Mouse (Mus musculus): ENCODE data around the gene Gp1ba.

Gp1ba gene

DNA sequence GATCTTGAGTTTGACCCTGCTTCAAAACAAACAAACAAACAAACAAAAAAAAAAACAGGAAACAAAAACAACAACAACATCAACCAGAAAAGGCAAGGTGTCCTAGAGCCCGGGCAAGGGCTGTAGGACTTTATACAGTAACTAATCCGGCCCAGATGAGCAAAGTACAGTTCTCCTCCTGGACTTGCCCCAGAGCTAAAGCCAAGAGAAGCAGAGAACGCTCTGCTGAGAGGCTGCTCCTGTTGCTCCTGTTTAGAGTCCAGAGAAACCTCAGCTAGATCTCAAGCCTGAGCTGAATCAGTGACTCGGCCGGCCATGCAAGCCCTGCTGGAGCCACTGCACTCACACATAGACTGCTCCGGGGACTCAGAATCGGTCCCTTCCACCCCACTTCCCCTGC lies 8.8 kb upstream of the Gp1ba start:
- DNase-seq: peak; percentile 69 to 80

- no peak for DNase-seq
These were observed 3.3 kb upstream of the Gp1ba start for GRCm38 (mm10) chr11:70635601-70636000.

- DNase-seq: no peak
These were observed 1.2 kb upstream of the Gp1ba start for GRCm38 (mm10) chr11:70637764-70638163.

- no peak for DNase-seq
These were observed 629 bp upstream of the Gp1ba start for GRCm38 (mm10) chr11:70638293-70638692.

- no peak for DNase-seq
These were observed 1.1 kb downstream of the Gp1ba start for GRCm38 (mm10) chr11:70639976-70640375.

- no peak for DNase-seq
These were observed 2.3 kb downstream of the Gp1ba start for GRCm38 (mm10) chr11:70641241-70641640.

- DNase-seq: no peak
These were observed 4.1 kb downstream of the Gp1ba start for GRCm38 (mm10) chr11:70643051-70643450.

DNA sequence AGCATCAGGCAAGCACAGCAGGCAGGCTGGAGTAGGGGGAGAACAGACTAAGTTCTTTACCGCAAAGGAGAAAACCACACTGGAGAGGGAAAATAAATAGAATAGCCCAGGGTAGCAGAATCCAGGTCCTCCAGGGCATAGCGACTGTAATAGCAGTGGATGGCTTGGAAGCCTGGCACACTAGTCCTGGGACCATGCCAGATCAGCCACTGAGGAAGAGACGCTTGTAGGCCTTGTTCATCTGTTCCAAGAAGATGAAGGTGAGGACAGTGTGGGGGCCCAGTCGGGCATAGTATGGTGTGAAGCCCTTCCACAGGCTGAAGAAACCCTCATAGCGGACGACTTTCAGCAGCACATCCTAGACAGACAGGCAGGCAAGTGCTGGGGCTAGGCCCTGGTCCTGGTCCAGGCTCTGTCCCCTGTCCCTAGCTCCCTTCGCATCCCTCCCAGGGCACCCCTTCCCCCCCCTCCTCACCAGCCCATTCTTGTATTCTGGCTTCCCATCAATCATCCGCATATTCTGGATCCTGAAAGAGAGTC lies 5.7 kb downstream of the Gp1ba start:
- no peak for DNase-seq

DNA sequence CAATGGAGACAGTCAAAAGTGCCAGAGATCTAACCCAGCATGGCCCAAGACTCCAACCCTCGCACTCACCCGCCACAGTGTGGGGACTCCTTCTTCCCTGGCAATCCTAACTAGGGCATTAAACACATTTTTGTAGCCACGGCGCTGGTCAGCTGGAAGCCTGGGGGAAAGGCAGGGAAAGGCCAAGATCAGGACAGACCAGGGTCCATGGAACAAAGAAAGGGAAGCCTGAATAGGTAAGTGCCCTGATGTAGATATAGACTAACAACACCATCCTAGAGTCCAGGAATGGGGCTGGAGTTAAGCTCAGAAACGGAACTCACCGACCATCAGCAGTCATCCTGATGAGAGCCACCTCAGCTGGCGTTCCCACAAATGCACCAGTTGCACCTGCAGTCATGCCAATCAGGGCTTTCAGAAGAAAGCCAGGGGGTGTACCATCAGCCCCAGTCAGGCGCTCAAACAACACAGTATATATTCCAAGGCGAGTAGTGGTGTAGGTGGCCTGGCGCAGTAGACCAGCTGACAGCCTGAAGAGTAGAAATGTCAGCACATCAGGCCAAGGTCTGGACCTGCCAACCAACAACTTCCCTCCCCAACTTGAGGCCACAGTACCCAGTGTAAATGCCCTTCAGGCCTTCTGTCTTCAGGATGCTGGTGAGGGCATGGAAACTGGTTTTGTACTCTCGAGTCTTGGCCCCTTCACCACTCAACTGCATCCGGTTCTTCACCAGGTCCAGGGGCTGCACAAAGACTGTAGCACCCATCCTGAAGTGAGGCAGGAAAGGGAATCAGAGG lies 6.7 kb downstream of the Gp1ba start:
- DNase-seq: no peak

DNA sequence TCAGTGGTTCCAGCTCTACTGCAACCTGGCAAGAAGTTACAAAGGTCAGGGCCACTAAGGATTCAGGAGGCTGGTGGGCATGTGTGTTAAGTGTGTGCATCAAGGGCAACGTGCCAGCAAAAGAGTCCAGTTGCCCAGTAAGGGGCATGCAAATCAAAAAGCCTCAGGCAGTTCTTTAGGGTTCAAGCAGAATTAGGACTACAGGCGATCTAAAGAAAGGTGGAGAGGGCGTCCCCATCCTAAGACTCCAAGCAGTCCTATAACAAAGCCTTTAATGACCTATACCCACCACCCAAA lies 7.3 kb downstream of the Gp1ba start:
- peak; percentile 52 to 61 for DNase-seq

- peak; percentile 98 for DNase-seq
These were observed 8.0 kb downstream of the Gp1ba start, which contains the start of the genes Rnf167 and Slc25a11 for GRCm38 (mm10) chr11:70646691-70647650. TSS of gene Rnf167 (plus strand) at chr11:70647235. TSS of gene Slc25a11 (minus strand) at chr11:70647479.

DNA sequence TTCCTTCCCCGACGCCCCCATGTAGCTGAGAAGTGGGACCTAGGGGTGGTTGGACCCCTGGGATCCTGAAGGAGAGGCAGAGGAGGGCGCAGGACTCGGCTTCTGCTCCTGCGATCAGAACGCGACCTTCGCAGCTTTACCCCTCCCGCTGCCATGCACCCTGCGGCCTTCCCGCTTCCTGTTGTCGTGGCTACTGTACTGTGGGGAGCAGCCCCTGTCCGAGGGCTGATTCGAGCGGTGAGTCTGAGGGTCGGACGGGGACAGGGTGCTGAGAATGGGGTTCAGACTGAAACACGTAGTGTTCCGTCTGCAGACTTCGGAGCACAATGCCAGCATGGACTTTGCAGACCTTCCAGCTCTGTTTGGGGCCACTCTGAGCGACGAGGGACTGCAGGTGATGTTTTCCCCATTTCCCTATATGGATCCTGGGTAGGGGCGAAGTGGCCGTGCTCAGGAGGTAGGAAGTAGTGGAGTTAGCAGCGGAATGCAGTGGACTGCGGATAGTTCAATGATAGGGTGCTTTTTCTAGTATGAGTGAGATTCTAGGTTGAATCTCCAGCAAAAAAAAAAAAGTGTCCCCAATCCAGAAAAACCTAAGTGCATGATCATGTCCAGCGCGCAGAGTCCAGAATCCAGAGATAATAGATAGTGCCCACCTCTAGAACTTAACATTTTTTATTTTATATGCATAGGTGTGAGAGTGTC lies 8.9 kb downstream of the Gp1ba start:
- DNase-seq: peak in 1 of 2 experiments; percentile 41

DNA sequence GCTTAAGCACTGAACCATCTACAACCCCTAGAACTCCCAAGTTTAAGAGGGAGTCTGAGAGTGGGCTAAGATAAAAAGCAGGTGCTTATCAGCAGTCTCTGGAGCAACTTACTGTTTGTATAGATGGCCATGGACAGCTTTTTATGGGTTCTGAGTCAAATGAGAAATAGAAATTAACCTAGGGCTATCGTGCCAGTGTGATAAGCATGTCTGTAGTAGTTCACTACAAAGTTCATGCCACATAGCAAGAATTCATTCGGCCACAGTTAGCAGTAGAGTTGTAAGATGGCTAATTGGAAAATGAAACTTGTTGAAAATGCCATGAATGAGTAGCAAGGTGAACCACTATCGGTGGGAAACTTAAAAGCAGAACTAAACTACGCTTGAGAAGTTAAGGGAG lies 9.6 kb downstream of the Gp1ba start:
- no peak for DNase-seq

- DNase-seq: no peak
These were observed 10.3 kb downstream of the Gp1ba start for GRCm38 (mm10) chr11:70649185-70649734.

DNA sequence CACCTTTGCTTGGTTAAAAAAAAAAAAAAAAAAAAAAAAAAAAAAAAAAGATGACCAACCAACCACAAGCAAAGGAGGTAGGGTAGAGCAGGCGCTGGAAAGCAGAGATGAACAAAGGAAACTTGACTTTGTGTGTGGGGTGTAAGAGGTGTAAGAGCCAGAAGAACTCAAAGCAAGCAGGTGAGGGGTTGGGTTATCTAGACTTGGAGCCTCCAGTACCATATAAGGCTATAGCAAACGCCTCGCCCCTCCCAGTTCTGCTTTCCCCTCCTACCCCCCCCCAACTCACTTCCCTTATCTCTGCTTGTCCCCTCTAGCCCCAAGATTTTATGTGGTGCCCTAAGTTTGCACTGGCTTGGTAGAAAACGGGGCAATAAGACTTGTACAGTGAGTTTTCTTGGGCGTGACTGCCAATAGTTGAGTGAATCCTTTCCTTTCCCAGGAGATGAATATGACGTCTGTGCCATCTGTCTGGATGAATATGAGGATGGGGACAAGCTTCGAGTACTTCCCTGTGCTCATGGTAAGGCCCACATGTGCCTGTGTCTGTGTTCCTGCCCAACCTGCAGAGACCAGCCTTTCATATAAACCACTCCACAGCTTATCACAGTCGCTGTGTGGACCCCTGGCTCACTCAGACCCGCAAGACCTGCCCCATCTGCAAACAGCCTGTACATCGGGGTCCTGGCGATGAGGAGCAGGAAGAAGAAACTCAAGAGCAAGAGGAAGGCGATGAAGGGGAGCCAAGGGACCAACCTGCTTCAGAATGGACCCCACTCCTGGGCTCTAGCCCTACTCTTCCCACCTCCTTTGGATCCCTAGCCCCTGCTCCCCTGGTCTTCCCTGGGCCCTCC lies 11.6 kb downstream of the Gp1ba start:
- DNase-seq: no peak

GRCm38 (mm10) chr11:70651391-70651790 lies 12.5 kb downstream of the Gp1ba start:
- DNase-seq: no peak

- DNase-seq: no peak
These were observed 13.3 kb downstream of the Gp1ba start for GRCm38 (mm10) chr11:70652029-70652883.

GRCm38 (mm10) chr11:70652884-70653344 lies 14.0 kb downstream of the Gp1ba start:
- DNase-seq: no peak

GRCm38 (mm10) chr11:70653345-70654197 lies 14.6 kb downstream of the Gp1ba start:
- DNase-seq: peak in 1 of 2 experiments; percentile 58
